Mouse (Mus musculus) CH12.LX (cell line): ENCODE measurements around the gene Stt3b. TPM values are rescaled to one million over a fixed set of nuclear protein-coding genes. Genes with fewer than 3 reads are reported as not detected.

Experiments
- DNase-seq: peaks from one replicate; pipeline ENCODE4 v3.0.0-alpha.2; 2013; ENCODE audit errors: extremely low read depth
- H3K27ac ChIP-seq: 2 replicates; pipeline ENCODE4 v1.5.1; 2012; ENCODE audit warnings: low read depth, mild to moderate bottlenecking, control low read depth, moderate library complexity; ENCODE audit not compliant: insufficient read depth
- H3K27me3 ChIP-seq: replicated peaks from 2 replicates; pipeline ENCODE3; 2012; ENCODE audit warnings: inconsistent platforms
- H3K36me3 ChIP-seq, 2 experiments: replicated peaks in 1 of 2; 2 replicates each; pipeline versions ENCODE3 to v1.6.1; 2012; ENCODE audit warnings: inconsistent platforms in 1 of 2, low read length in 1 of 2, mild to moderate bottlenecking in 1 of 2, mixed read lengths in 1 of 2, moderate library complexity in 1 of 2; ENCODE audit not compliant: control insufficient read depth in 1 of 2, insufficient read depth in 1 of 2
- H3K4me1 ChIP-seq, 2 experiments: 2 replicates each; pipeline ENCODE4 v1.6.1; 2012; ENCODE audit warnings: inconsistent platforms in 1 of 2, moderate library complexity in 1 of 2; ENCODE audit not compliant: insufficient read depth in 2 of 2, control insufficient read depth in 1 of 2
- H3K4me2 ChIP-seq: 2 replicates; pipeline ENCODE4 v1.6.1; 2012; ENCODE audit warnings: low read depth, mild to moderate bottlenecking, control low read depth; ENCODE audit not compliant: poor library complexity, insufficient read depth, severe bottlenecking
- H3K4me3 ChIP-seq, 3 experiments: fragments of 150-350 bp in 1 of 3; sonication (generic) in 1 of 3; replicated peaks in 1 of 3; 2 replicates each; pipeline versions ENCODE3 to v1.5.1; 2011 to 2012; ENCODE audit warnings: low read depth in 2 of 3, low read length in 2 of 3, mild to moderate bottlenecking in 2 of 3, moderate library complexity in 2 of 3, control low read depth in 1 of 3, improper control_type of control experiment in 1 of 3, inconsistent platforms in 1 of 3, mixed read lengths in 1 of 3; ENCODE audit not compliant: poor library complexity in 1 of 3
- H3K79me2 ChIP-seq: replicated peaks from 2 replicates; pipeline ENCODE4 v1.6.1; 2012; ENCODE audit warnings: mild to moderate bottlenecking, moderate library complexity; ENCODE audit not compliant: control insufficient read depth, poor library complexity, insufficient read depth, severe bottlenecking; ENCODE audit errors: extremely low read depth
- H3K9ac ChIP-seq: 2 replicates; pipeline ENCODE4 v1.6.1; 2012; ENCODE audit warnings: low read depth, mild to moderate bottlenecking, control low read depth, moderate library complexity; ENCODE audit not compliant: insufficient read depth
- H3K9me3 ChIP-seq: replicated peaks from 2 replicates; pipeline ENCODE3; 2012; ENCODE audit warnings: low read length, inconsistent platforms, mixed read lengths
- CTCF ChIP-seq, 2 experiments: IDR thresholded peaks in 1 of 2; conservative IDR thresholded peaks in 1 of 2; 2 replicates each; pipeline ENCODE4 v1.5.1; 2011 to 2012; ENCODE audit warnings: low read depth in 2 of 2, low read length in 2 of 2, improper control_type of control experiment in 1 of 2, inconsistent platforms in 1 of 2, mild to moderate bottlenecking in 1 of 2, moderate library complexity in 1 of 2
- EP300 ChIP-seq: IDR thresholded peaks from 2 replicates; pipeline ENCODE4 v1.6.1; 2011; ENCODE audit warnings: low read length, improper control_type of control experiment
- ETS1 ChIP-seq: conservative IDR thresholded peaks from 2 replicates; pipeline ENCODE4 v1.6.1; 2012; ENCODE audit warnings: low read depth, mild to moderate bottlenecking, inconsistent platforms, low read length, improper control_type of control experiment, moderate library complexity
- GABPA ChIP-seq: IDR thresholded peaks from 2 replicates; pipeline ENCODE4 v1.6.1; 2012; ENCODE audit warnings: low read depth, low read length, improper control_type of control experiment, inconsistent platforms; ENCODE audit not compliant: insufficient replicate concordance
- MAZ ChIP-seq: IDR thresholded peaks from 2 replicates; pipeline ENCODE4 v1.6.1; 2012; ENCODE audit warnings: low read depth, mild to moderate bottlenecking, inconsistent platforms, low read length, improper control_type of control experiment, moderate library complexity
- MEF2A ChIP-seq: IDR thresholded peaks from 2 replicates; pipeline ENCODE4 v1.6.1; 2014; ENCODE audit warnings: low read depth, mild to moderate bottlenecking, inconsistent platforms, low read length, improper control_type of control experiment, borderline replicate concordance
- MYC ChIP-seq: IDR thresholded peaks from 2 replicates; pipeline ENCODE4 v1.6.1; 2011; ENCODE audit warnings: low read depth, mild to moderate bottlenecking, improper control_type of control experiment, low read length
- NELFE ChIP-seq: IDR thresholded peaks from 2 replicates; pipeline ENCODE4 v1.6.1; 2011; ENCODE audit warnings: low read depth, low read length, improper control_type of control experiment
- NRF1 ChIP-seq: IDR thresholded peaks from 2 replicates; pipeline ENCODE4 v1.6.1; 2014; ENCODE audit warnings: low read depth, mild to moderate bottlenecking, inconsistent platforms, low read length, improper control_type of control experiment, moderate library complexity
- PAX5 ChIP-seq: IDR thresholded peaks from 2 replicates; pipeline ENCODE4 v1.6.1; 2012; ENCODE audit warnings: low read length, inconsistent platforms, mixed read lengths
- POLR2A ChIP-seq: IDR thresholded peaks from 2 replicates; pipeline ENCODE4 v1.6.1; 2011; ENCODE audit warnings: low read depth, mild to moderate bottlenecking, improper control_type of control experiment, low read length
- RCOR1 ChIP-seq: conservative IDR thresholded peaks from 2 replicates; pipeline ENCODE4 v1.6.1; 2012; ENCODE audit warnings: low read depth, mild to moderate bottlenecking, inconsistent platforms, low read length, improper control_type of control experiment
- SIN3A ChIP-seq: IDR thresholded peaks from 2 replicates; pipeline ENCODE4 v1.6.1; 2012; ENCODE audit warnings: low read length, improper control_type of control experiment, inconsistent platforms
- TBP ChIP-seq: conservative IDR thresholded peaks from 2 replicates; pipeline ENCODE4 v1.6.1; 2011; ENCODE audit warnings: low read depth, low read length, improper control_type of control experiment
- TCF12 ChIP-seq: IDR thresholded peaks from 2 replicates; pipeline ENCODE4 v1.6.1; 2014; ENCODE audit warnings: low read depth, mild to moderate bottlenecking, inconsistent platforms, low read length, improper control_type of control experiment
- USF2 ChIP-seq: conservative IDR thresholded peaks from 2 replicates; pipeline ENCODE4 v1.6.1; 2011; ENCODE audit warnings: low read depth, low read length, improper control_type of control experiment
- ZC3H11A ChIP-seq: IDR thresholded peaks from 2 replicates; pipeline ENCODE4 v1.6.1; 2012; ENCODE audit warnings: low read depth, mild to moderate bottlenecking, inconsistent platforms, low read length, improper control_type of control experiment
- ZMIZ1 ChIP-seq: IDR thresholded peaks from 2 replicates; pipeline ENCODE4 v1.6.1; 2012; ENCODE audit warnings: low read depth, mild to moderate bottlenecking, inconsistent platforms, low read length, improper control_type of control experiment
- ZNF384 ChIP-seq: IDR thresholded peaks from 2 replicates; pipeline ENCODE4 v1.6.1; 2012; ENCODE audit warnings: low read depth, low read length, improper control_type of control experiment, inconsistent platforms
- dilution Hi-C: fragments of 300-500 bp; cut with MboI; formaldehyde crosslinking; loops from 2 replicates; pipeline ENCODE4 v1.14.3; 2020; ENCODE audit warnings: low sequenced_read_pairs; ENCODE audit not compliant: extremely low pct_unique_long_range_greater_than_20kb, extremely low pct_ligation_motif_present
- in situ Hi-C: fragments of 300-500 bp; cut with MboI; formaldehyde crosslinking; loops from 3 replicates; pipeline ENCODE4 v1.14.3; 2019; ENCODE audit warnings: low sequenced_read_pairs, low pct_ligation_motif_present, low pct_unique_long_range_greater_than_20kb, mixed read lengths
- polyA plus RNA-seq: library from polyadenylated mRNA; unstranded; fragments of >175 nt; gene quantifications from 2 replicates; pipeline ENCODE4 v1.2.1, GENCODE M21; 2012; ENCODE audit warnings: low read depth; ENCODE audit not compliant: insufficient read length
- total RNA-seq, 2 experiments: library from RNA; depleted of rRNA; stranded (reverse); fragments of 300-350 nt in 1 of 2; fragments of >200 nt in 1 of 2; gene quantifications; 2 replicates each; pipeline ENCODE4 v1.2.3; 2012 to 2014

The Stt3b gene
- total and polyA plus RNA-seq, 3 experiments: 103 to 155 (median 118) TPM

- dilution Hi-C loops (no loop called here), in situ Hi-C loops (no loop called here)
- no peaks in the 10 kb centered on the region for H3K36me3 ChIP-seq
- no peak overlapping the region for H3K27ac ChIP-seq
- peaks cover 0 to 26% of the 10 kb centered on the region in 2 experiments; a peak in 2 of 4 replicates for H3K4me1 ChIP-seq
- H3K79me2 ChIP-seq: no peaks in the 10 kb centered on the region
- H3K4me3 ChIP-seq: no peak overlapping the region
- no peaks in the 10 kb centered on the region for H3K27me3 ChIP-seq
- TF ChIP-seq RCOR1 (no peak), SIN3A (no peak), NRF1 (no peak), USF2 (no peak), PAX5 (no peak), NELFE (no peak), MEF2A (no peak), ZNF384 (no peak), EP300 (no peak), POLR2A (no peak), ZMIZ1 (no peak), GABPA (no peak), MYC (no peak), TCF12 (no peak), CTCF (conservative IDR thresholded peaks at IDR 0.05 in 1 of 2, IDR thresholded peaks at IDR 0.05 in 1 of 2; ENCODE audit: low read depth in 2 of 2, low read length in 2 of 2) (no peak), MAZ (no peak), TBP (no peak), ETS1 (no peak), ZC3H11A (no peak)
- DNase-seq: no peak
- H3K9me3 ChIP-seq: peaks cover 4% of the 10 kb centered on the region
- H3K4me2 ChIP-seq: no peak overlapping the region
- H3K9ac ChIP-seq: no peak overlapping the region
Measured at GRCm38 (mm10) chr9:115215830-115216701, 94.2 kb downstream of the Stt3b start.
